9 mouse cellular contexts compared by ENCODE assay signal in genomic region chr10:5195288-5195687, GRCm38 (mm10).
A peak's percentile ranks its signal among the peaks of the same experiment; 100 is the strongest.
DNase-seq lines count a peak whose midpoint lies in the region; ATAC-seq and TF ChIP-seq lines count a peak whose summit lies in the region.
"Had no signal": no experiment of that assay in that cellular context is flagged by ENCODE, and none has a peak within 500 bp of the region (broad histone marks: within the 10 kb centered on the region; RNA-seq: fewer than 3 reads in every experiment).

No protein-coding gene starts in this region.

- TF ChIP-seq CTCF in cerebellum, adult 2 months (IDR thresholded peaks at IDR 0.05; ENCODE audit: borderline replicate concordance, insufficient read depth, low read depth, low read length), result no peak
- no peak for TF ChIP-seq CTCF in left cerebral cortex, adult 2 months (IDR thresholded peaks at IDR 0.05)

- peaks cover 18% of the 10 kb centered on the region; the same call in 1 of the 2 replicates for H3K4me1 ChIP-seq in cerebellum, adult 2 months (ENCODE audit: control insufficient read depth, insufficient read depth, low read length)
- H3K4me1 ChIP-seq in hindbrain, embryonic 15.5 days (replicated peaks), result peaks cover 16% of the 10 kb centered on the region
- H3K4me1 ChIP-seq: embryonic facial prominence, embryonic 12.5 days had no signal

- peak overlapping the region; percentile 5; the same call in 1 of the 2 replicates for H3K27ac ChIP-seq in cerebellum, adult 2 months (ENCODE audit: insufficient read depth, low read length)
- H3K27ac ChIP-seq in left cerebral cortex, adult 2 months, result peak overlapping the region; percentile 84
- peak overlapping the region; percentile 92; the same call in 1 of the 2 replicates for H3K27ac ChIP-seq in hindbrain, embryonic 15.5 days (replicated peaks)

- no peak overlapping the region for H3ac ChIP-seq in myocyte (ENCODE audit: control insufficient read depth, insufficient read length)

- no peak for ATAC-seq in hindbrain, embryonic 15.5 days (ENCODE audit: low FRiP score, low read depth)
- ATAC-seq in cerebellum, adult (ENCODE audit: insufficient number of reproducible peaks, low FRiP score, low TSS enrichment), result no peak

- no peak for DNase-seq in cerebellum, adult 2 months
- no peak for DNase-seq in cerebellum, postnatal 4 days (ENCODE audit: low spot score in 2 of 2)
- DNase-seq in left cerebral cortex, adult 2 months (ENCODE audit: extremely low spot score in 1 of 2, low spot score in 2 of 2), result no peak
- DNase-seq in left cerebral cortex, adult 18-20 months (ENCODE audit: low spot score in 2 of 2), result no peak
- no peak for DNase-seq in layer of hippocampus, postnatal 36 days

- H3K4me2 ChIP-seq in hindbrain, embryonic 15.5 days, result peak overlapping the region; percentile 65
- H3K4me2 ChIP-seq in myocyte (ENCODE audit: low read depth), result peak overlapping the region; percentile 78

- H3K36me3 ChIP-seq in hindbrain, embryonic 15.5 days, result no peaks in the 10 kb centered on the region
- peaks cover 26% of the 10 kb centered on the region for H3K36me3 ChIP-seq in myocyte (ENCODE audit: control insufficient read depth, insufficient read depth)
- H3K36me3 ChIP-seq: embryonic facial prominence, embryonic 12.5 days had no signal

- H3K9ac ChIP-seq in hindbrain, embryonic 15.5 days, result no peak overlapping the region

- intact Hi-C loops in left cerebral cortex, adult 2 months (cut with DNase I), result no loop called here

- no peaks in the 10 kb centered on the region for H3K79me2 ChIP-seq in myocyte (ENCODE audit: control insufficient read depth, insufficient read depth)

- TF ChIP-seq POLR2A in cerebellum, adult 2 months (IDR thresholded peaks at IDR 0.05; ENCODE audit: borderline replicate concordance, insufficient read depth, low read length), result no peak
- TF ChIP-seq POLR2A in myocyte (IDR thresholded peaks at IDR 0.05; ENCODE audit: insufficient read length, low read depth), result no peak

- no peaks in the 10 kb centered on the region for H3K27me3 ChIP-seq in cerebellum, adult 2 months (ENCODE audit: control insufficient read depth, insufficient read depth, low read length)
- H3K27me3 ChIP-seq in hindbrain, embryonic 15.5 days, result no peaks in the 10 kb centered on the region
- H3K27me3 ChIP-seq in myocyte (ENCODE audit: control insufficient read depth, insufficient read depth, insufficient read length), result no peaks in the 10 kb centered on the region
- H3K27me3 ChIP-seq: embryonic facial prominence, embryonic 12.5 days had no signal

- 55% methylated on average over 5 of the region's 5 CpGs for WGBS in cerebellum, adult 2 months
- 69% methylated on average over 5 of the region's 5 CpGs for WGBS in hindbrain, embryonic 15.5 days

- no peak overlapping the region for H3K4me3 ChIP-seq in cerebellum, adult 2 months (replicated peaks; ENCODE audit: insufficient read depth, low read depth, low read length)
- H3K4me3 ChIP-seq in left cerebral cortex, adult 2 months, result peak overlapping the region; percentile 55; the same call in 1 of the 2 replicates
- peak overlapping the region; percentile 49; the same call in 1 of the 2 replicates for H3K4me3 ChIP-seq in hindbrain, embryonic 15.5 days
- H3K4me3 ChIP-seq in myocyte, result peak overlapping the region; percentile 23

- no peaks in the 10 kb centered on the region for H3K9me3 ChIP-seq in hindbrain, embryonic 15.5 days
- H3K9me3 ChIP-seq: embryonic facial prominence, embryonic 12.5 days had no signal

TF ChIP-seq in myocyte, 11 proteins besides CTCF, POLR2A, EP300 and RAD21:
- no peak for TF ChIP-seq MAX (IDR thresholded peaks at IDR 0.05; ENCODE audit: low read depth)
- TF ChIP-seq CEBPB (IDR thresholded peaks at IDR 0.05; ENCODE audit: insufficient read depth, poor library complexity, severe bottlenecking), result no peak
- no peak for TF ChIP-seq MYOG (IDR thresholded peaks at IDR 0.05; ENCODE audit: control insufficient read depth in 1 of 3, insufficient read depth in 1 of 3, insufficient read length in 2 of 3, low read depth in 2 of 3)
- TF ChIP-seq TCF3 (IDR thresholded peaks at IDR 0.05; ENCODE audit: insufficient read length, low read depth), result no peak
- TF ChIP-seq USF1 (IDR thresholded peaks at IDR 0.05; ENCODE audit: low read depth), result no peak
- TF ChIP-seq POLR2AphosphoS2 (IDR thresholded peaks at IDR 0.05; ENCODE audit: insufficient read length, low read depth), result no peak
- TF ChIP-seq REST (IDR thresholded peaks at IDR 0.05; ENCODE audit: insufficient read depth, insufficient read length), result no peak
- no peak for TF ChIP-seq E2F4 (IDR thresholded peaks at IDR 0.05; ENCODE audit: insufficient read depth)
- TF ChIP-seq TCF12 (IDR thresholded peaks at IDR 0.05; ENCODE audit: insufficient read depth, poor library complexity, severe bottlenecking), result no peak
- no peak for TF ChIP-seq MYOD1 (IDR thresholded peaks at IDR 0.05; ENCODE audit: control insufficient read depth in 1 of 3, insufficient read length in 2 of 3, low read depth in 2 of 3)
- TF ChIP-seq SRF (IDR thresholded peaks at IDR 0.05; ENCODE audit: control insufficient read depth, insufficient read length, low read depth), result no peak

Comparison
In these comparisons a context has a peak if more than half of its experiments do, and no peak if none do; other contexts are left out.
1. H3K27ac ChIP-seq: peak in every context shown above with its lines; median percentile 92 in hindbrain, embryonic 15.5 days; 84 in left cerebral cortex, adult 2 months; 5 in cerebellum, adult 2 months.